Mouse (Mus musculus): Measurements from ENCODE around the gene Supt16.
A peak's percentile ranks its signal among the peaks of the same experiment; 100 is the strongest.

Gene Supt16

DNA sequence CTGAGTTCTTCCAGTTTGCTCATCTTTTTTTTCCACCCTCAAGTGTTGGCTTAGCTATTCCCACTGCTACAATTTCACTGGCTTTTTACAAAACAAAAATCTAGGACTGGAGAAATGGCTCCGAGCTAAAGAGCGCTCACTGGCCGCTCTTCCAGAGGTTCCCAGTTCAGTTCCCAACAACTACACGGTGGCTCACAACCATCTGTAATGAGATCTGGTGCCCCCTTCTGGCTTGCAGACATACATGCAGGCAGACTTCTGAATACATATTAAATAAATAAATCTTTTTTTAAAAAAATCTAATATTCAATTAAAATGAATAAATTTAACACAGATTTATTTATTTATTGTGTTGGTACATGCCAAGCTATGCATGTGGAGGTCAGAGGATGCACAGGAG, 50.7 kb downstream of the Supt16 start:
- DNase-seq (ENCODE audit: low read depth in 1 of 2, low spot score in 2 of 2): no peak

- no peak for DNase-seq (ENCODE audit: low read depth in 1 of 2, low spot score in 2 of 2)
Measured at GRCm38 (mm10) chr14:52144165-52144564, 53.1 kb downstream of the Supt16 start.

GRCm38 (mm10) chr14:52141445-52142127, 55.6 kb downstream of the Supt16 start:
- no peak for DNase-seq (ENCODE audit: low read depth in 1 of 2, low spot score in 2 of 2)

DNA sequence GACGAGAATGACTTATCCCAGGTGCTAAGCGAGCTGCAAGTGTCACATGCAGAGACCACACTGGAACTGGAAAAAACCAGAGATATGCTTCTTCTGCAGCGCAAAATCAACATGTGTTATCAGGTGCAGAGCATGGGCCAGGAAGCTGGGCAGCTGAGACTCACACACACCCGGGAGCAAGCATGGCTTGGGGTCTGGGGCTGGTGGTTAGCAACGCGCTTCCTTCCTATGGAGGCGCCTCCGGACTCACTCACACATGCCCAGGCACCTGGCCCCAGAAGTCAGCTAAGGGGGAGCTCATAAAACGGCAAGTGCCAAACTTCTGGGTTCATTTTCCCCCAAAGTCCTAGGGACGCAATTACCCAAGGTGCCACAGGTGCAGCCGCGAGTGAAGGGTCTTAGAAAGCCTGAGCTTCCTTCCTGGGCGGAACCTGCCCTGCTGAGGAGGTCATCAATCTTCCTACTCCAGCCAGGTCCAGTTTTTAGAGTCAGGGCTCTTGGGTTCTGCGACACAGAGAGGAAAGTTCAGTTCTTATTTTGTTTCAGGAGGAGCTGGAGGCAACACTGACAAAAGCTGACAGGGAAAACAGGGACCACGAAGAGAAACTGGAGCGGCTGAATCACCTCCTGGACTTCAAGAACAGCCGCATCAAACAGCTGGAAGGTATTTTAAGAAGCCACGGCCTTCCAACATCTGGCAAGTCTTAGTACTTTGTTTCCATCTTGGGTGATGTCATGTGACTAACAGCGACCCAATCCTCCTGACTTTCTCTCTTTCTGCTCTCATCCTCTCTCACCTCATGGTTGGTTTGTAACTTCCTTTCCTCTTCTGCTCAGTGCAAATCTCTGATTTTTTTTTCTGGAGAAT, 56.4 kb downstream of the Supt16 start:
- no peak for DNase-seq (ENCODE audit: low read depth in 1 of 2, low spot score in 2 of 2)

DNA sequence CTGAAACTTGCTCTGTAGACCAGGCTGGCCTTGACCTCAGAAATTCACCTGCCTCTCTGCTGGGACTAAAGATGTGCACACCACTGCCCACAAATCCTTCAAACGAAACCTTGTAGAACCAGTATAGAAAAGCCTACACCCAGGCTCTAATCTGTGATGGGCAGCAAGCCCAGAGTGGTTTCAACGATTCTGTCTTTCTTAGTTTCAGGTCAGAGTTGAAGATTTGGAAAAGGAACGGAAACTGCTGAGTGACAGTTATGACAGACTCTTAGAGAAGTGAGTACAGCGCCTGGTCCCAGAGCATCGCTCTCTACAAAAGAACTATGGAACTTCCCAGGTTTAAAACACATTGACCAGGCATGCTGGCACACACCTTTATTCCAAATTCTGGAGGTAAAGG, 63.6 kb downstream of the Supt16 start:
- DNase-seq (ENCODE audit: low read depth in 1 of 2, low spot score in 2 of 2): peak in 1 of 2 experiments; percentile 2

DNA sequence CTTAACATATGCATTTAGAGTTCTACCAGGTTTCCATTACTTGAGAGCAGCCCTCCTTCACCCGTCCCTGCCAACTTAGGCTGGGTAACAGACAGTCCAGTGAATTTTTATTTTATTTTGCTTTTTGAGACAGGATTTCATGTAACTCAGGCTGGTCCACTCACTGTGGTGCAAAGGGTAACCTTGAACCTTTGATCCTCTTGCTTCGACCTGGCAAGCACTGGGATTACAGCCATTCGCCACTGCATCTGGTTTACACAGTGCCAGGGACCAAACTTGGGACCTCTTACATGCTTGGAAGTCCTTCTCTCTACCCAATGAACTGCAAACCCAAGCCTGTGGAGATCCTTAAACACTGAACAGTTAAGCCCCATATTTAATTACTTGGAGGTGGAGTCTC, 72.6 kb downstream of the Supt16 start:
- no peak for DNase-seq (ENCODE audit: low read depth in 1 of 2, low spot score in 2 of 2)

- peak in 1 of 2 experiments; percentile 58 for DNase-seq (ENCODE audit: low read depth in 1 of 2, low spot score in 2 of 2)
Measured at GRCm38 (mm10) chr14:52123918-52124317, 73.3 kb downstream of the Supt16 start.

GRCm38 (mm10) chr14:52120169-52120568, 77.0 kb downstream of the Supt16 start:
- DNase-seq (ENCODE audit: low read depth in 1 of 2, low spot score in 2 of 2): peak in 1 of 2 experiments; percentile 4

- DNase-seq (ENCODE audit: low read depth in 1 of 2, low spot score in 2 of 2): peak in 1 of 2 experiments; percentile 8
Measured at GRCm38 (mm10) chr14:52118823-52119608, 78.2 kb downstream of the Supt16 start.

DNA sequence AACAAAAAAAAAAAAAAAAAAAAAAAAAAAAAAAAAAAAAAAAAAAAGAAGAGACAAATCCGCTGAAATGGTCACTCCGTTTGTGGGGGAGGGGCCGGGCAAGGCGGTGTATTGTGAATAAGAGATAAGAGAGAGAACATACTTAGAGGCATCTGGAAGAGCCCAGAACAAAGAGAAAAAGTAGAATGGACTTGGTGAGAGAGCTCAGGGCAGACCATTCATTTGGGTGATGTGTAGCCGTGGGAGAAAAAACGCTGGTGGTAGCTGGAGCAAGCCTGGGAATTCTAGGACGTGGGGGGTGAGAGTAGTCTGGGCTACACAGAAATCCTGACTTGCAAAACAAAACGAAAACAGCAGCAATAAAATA, 78.8 kb downstream of the Supt16 start:
- DNase-seq (ENCODE audit: low read depth in 1 of 2, low spot score in 2 of 2): no peak

- DNase-seq (ENCODE audit: low read depth in 1 of 2, low spot score in 2 of 2): no peak
Measured at GRCm38 (mm10) chr14:52117241-52117640, 80.0 kb downstream of the Supt16 start.

DNA sequence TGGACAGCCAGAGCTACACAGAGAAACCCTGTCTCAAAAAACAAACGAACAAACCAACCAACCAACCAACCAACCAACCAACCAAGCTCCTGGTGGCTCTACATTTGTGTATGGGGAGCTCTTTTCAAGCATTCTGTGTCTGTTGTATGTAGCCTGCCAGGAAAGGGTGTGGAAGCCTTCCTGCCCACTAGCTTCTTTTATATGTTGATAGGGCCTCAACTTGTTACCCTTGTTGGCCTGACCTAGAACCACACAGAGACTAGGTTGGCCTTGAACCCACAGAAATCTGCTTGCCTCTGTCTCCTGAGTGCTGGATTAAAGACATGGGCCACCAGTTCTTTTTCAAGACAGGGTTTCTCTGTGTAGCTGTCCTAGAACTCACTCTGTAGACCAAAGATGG, 83.1 kb downstream of the Supt16 start:
- no peak for DNase-seq (ENCODE audit: low read depth in 1 of 2, low spot score in 2 of 2)
